Comparison of ENCODE assay signal across 18 mouse cellular contexts in the genomic region with DNA sequence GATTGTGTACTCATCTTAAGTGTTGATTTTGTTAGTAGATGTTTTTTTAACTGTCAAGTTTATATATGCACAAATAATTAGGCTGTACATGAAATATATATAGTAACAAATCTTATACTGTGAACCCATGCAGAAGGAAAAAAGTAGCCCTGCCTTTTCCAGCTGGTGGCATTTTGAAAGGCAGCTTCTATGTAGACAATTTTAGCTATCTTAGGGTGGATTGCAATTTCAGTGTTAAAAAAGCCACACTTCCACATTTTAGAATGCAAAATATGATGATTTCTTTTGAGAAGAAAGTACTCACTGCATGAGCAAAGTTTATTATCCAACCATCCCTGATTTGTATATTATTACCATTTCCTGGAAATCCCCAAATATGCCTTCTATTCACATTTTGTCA.
"Had no signal": no experiment of that assay in that cellular context is flagged by ENCODE, and none has a peak within 500 bp of the region (broad histone marks: within the 10 kb centered on the region; RNA-seq: fewer than 3 reads in every experiment).

No protein-coding gene starts in this region.

- H3K27ac ChIP-seq: midbrain, embryonic 10.5 days; midbrain, embryonic 12.5 days; neural tube, embryonic 13.5 days; neural tube, embryonic 15.5 days had no signal

- H3K4me3 ChIP-seq: midbrain, embryonic 10.5 days; midbrain, embryonic 12.5 days; myocyte; neural tube, embryonic 13.5 days; neural tube, embryonic 15.5 days had no signal

- DNase-seq: lung, adult 18-20 months; lung, embryonic 14.5 days; lung, postnatal 10 days; lung, postnatal 4 days; midbrain, embryonic 14.5 days; retina, postnatal 1 day; right cerebral cortex, adult 18-20 months; right cerebral cortex, postnatal 25 days; right cerebral cortex, postnatal 4 days; spleen, adult 18-20 months; thymus, adult 2 months; thymus, postnatal 25 days; thymus, postnatal 4 days had no signal
